Mouse (Mus musculus) heart, embryonic 12.5 days (tissue): ENCODE data around the gene Cog8. TPM values are rescaled to one million over a fixed set of nuclear protein-coding genes. Genes with fewer than 3 reads are reported as not detected.
A peak's percentile ranks its signal among the peaks of the same experiment; 100 is the strongest.

ENCODE experiments used
- ATAC-seq: fragments of 200-750 bp; cut with Nextera tagmentation; 2 replicates; pipeline ENCODE4 v1.8.0; 2017; ENCODE audit warnings: moderate TSS enrichment, moderate library complexity; ENCODE audit not compliant: insufficient number of reproducible peaks, low FRiP score
- H3K27ac ChIP-seq: fragments of 300-500 bp; sonication (generic); 2 replicates; pipeline ENCODE4 v1.5.1; 2016; ENCODE audit warnings: mild to moderate bottlenecking, moderate library complexity; ENCODE audit not compliant: poor library complexity, severe bottlenecking
- H3K27me3 ChIP-seq: fragments of 300-500 bp; sonication (generic); replicated peaks from 2 replicates; pipeline ENCODE4 v1.6.1; 2016; ENCODE audit warnings: mild to moderate bottlenecking, moderate library complexity
- H3K36me3 ChIP-seq: fragments of 300-500 bp; sonication (generic); 2 replicates; pipeline ENCODE4 v1.6.1; 2016; ENCODE audit warnings: mild to moderate bottlenecking, moderate library complexity
- H3K4me1 ChIP-seq: fragments of 300-500 bp; sonication (generic); replicated peaks from 2 replicates; pipeline ENCODE4 v1.6.1; 2016; ENCODE audit warnings: mild to moderate bottlenecking
- H3K4me2 ChIP-seq: fragments of 300-500 bp; sonication (generic); 2 replicates; pipeline ENCODE4 v1.6.1; 2016; ENCODE audit warnings: mild to moderate bottlenecking, moderate library complexity
- H3K4me3 ChIP-seq: fragments of 300-500 bp; sonication (generic); 2 replicates; pipeline ENCODE4 v1.5.1; 2016; ENCODE audit warnings: mild to moderate bottlenecking
- H3K9ac ChIP-seq: fragments of 300-500 bp; sonication (generic); 2 replicates; pipeline ENCODE4 v1.6.1; 2016; ENCODE audit warnings: mild to moderate bottlenecking, moderate library complexity
- H3K9me3 ChIP-seq: fragments of 300-500 bp; sonication (generic); replicated peaks from 2 replicates; pipeline ENCODE4 v1.6.1; 2016; ENCODE audit warnings: mild to moderate bottlenecking, moderate library complexity
- WGBS: fragments of 180-500 bp; shearing (Covaris S2); methylation state at CpG from one replicate; pipeline ENCODE4 v1.1.7; 2016; 5-methylcytosine and 5-hydroxymethylcytosine counted together
- polyA plus RNA-seq: library from polyadenylated mRNA; unstranded; fragments of >200 nt; fragmentation: Nextera tagmentation; extraction: Ambion mirVana; gene quantifications from 2 replicates; pipeline ENCODE4 v1.2.1, GENCODE M21; 2016

Cog8 gene
- polyA plus RNA-seq: 31.4 and 31.8 TPM in 2 replicates

GRCm38 (mm10) chr8:107056076-107056972 lies at the start of gene Cog8, which contains the start of gene Nip7:
TSS of gene Cog8 (minus strand) at chr8:107056689.
TSS of gene Nip7 (plus strand) at chr8:107056877.
- Histone ChIP-seq H3K4me3 (peak within 1 kb of the TSS; percentile 74), H3K27ac (peak within 1 kb of the TSS; percentile 65), H3K27me3 (no peaks in the 10 kb centered on the region), H3K36me3 (peaks cover 52% of the 10 kb centered on the region), H3K9me3 (no peaks in the 10 kb centered on the region), H3K4me1 (peaks cover 22% of the 10 kb centered on the region), H3K4me2 (peak within 1 kb of the TSS; percentile 94), H3K9ac (peak within 1 kb of the TSS; percentile 83)
- peak; percentile 92 for ATAC-seq
- under 1% methylated on average over 88 of the region's 88 CpGs for WGBS

GRCm38 (mm10) chr8:107104547-107104946 lies 48.1 kb upstream of the Cog8 start:
- no peak overlapping the region for H3K9ac ChIP-seq
- H3K27ac ChIP-seq: no peak overlapping the region
- no peaks in the 10 kb centered on the region for H3K27me3 ChIP-seq
- ATAC-seq: no peak
- no peak overlapping the region for H3K4me2 ChIP-seq
- no peaks in the 10 kb centered on the region for H3K4me1 ChIP-seq
- H3K9me3 ChIP-seq: no peaks in the 10 kb centered on the region
- H3K36me3 ChIP-seq: no peaks in the 10 kb centered on the region
- no peak overlapping the region for H3K4me3 ChIP-seq
- 6% methylated on average over 4 of the region's 4 CpGs for WGBS

GRCm38 (mm10) chr8:107100635-107101034 lies 44.1 kb upstream of the Cog8 start:
- no peak overlapping the region for H3K9ac ChIP-seq
- no peak overlapping the region for H3K4me3 ChIP-seq
- H3K27ac ChIP-seq: no peak overlapping the region
- no peak overlapping the region for H3K4me2 ChIP-seq
- 77% methylated on average over 2 of the region's 2 CpGs for whole genome bisulfite sequencing
- peaks cover 4% of the 10 kb centered on the region for H3K4me1 ChIP-seq
- ATAC-seq: no peak
- H3K9me3 ChIP-seq: no peaks in the 10 kb centered on the region
- no peaks in the 10 kb centered on the region for H3K27me3 ChIP-seq
- H3K36me3 ChIP-seq: no peaks in the 10 kb centered on the region

GRCm38 (mm10) chr8:107096366-107097036 lies 40.0 kb upstream of the Cog8 start, which contains the start of gene Terf2:
TSS of gene Terf2 (minus strand) at chr8:107096547.
- peak; percentile 93 for ATAC-seq

GRCm38 (mm10) chr8:107095717-107096365 lies 39.4 kb upstream of the Cog8 start:
- ATAC-seq: peak; percentile 89; the same call in 1 of the 2 replicates
- peak overlapping the region; percentile 84 for H3K4me3 ChIP-seq
- peak overlapping the region; percentile 91 for H3K9ac ChIP-seq
- 1% methylated on average over 48 of the region's 53 CpGs for WGBS
- no peaks in the 10 kb centered on the region for H3K27me3 ChIP-seq
- peaks cover 32% of the 10 kb centered on the region for H3K36me3 ChIP-seq
- peak overlapping the region; percentile 71 for H3K4me2 ChIP-seq
- peak overlapping the region; percentile 88 for H3K27ac ChIP-seq
- H3K4me1 ChIP-seq: peaks cover 24% of the 10 kb centered on the region
- H3K9me3 ChIP-seq: no peaks in the 10 kb centered on the region

More at GRCm38 (mm10) chr8:107096366-107097036, 40.0 kb upstream of the Cog8 start, which contains the start of gene Terf2:
- H3K27me3 ChIP-seq: no peaks in the 10 kb centered on the region
- peak within 1 kb of the TSS; percentile 71 for H3K4me2 ChIP-seq
- peak within 1 kb of the TSS; percentile 91 for H3K9ac ChIP-seq
- peak within 1 kb of the TSS; percentile 84 for H3K4me3 ChIP-seq
- H3K4me1 ChIP-seq: peaks cover 24% of the 10 kb centered on the region
- peak within 1 kb of the TSS; percentile 88 for H3K27ac ChIP-seq
- H3K9me3 ChIP-seq: no peaks in the 10 kb centered on the region
- WGBS: 3% methylated on average over 39 of the region's 39 CpGs
- H3K36me3 ChIP-seq: peaks cover 27% of the 10 kb centered on the region

- Histone ChIP-seq H3K9ac (no peak overlapping the region), H3K9me3 (0 out of 2 replicates have a peak, but pooled peaks cover 6% of the 10 kb centered on the region), H3K36me3 (peaks cover 79% of the 10 kb centered on the region), H3K4me2 (no peak overlapping the region), H3K4me3 (no peak overlapping the region), H3K27me3 (no peaks in the 10 kb centered on the region), H3K27ac (no peak overlapping the region), H3K4me1 (peaks cover 20% of the 10 kb centered on the region)
- no peak for ATAC-seq
- 91% methylated on average over 7 of the region's 7 CpGs for WGBS
These were observed 34.0 kb upstream of the Cog8 start for GRCm38 (mm10) chr8:107090531-107090930.

GRCm38 (mm10) chr8:107088526-107089063 lies 32.1 kb upstream of the Cog8 start:
- Histone ChIP-seq H3K36me3 (peaks cover 79% of the 10 kb centered on the region), H3K9ac (no peak overlapping the region), H3K27me3 (no peaks in the 10 kb centered on the region), H3K4me3 (no peak overlapping the region), H3K4me1 (0 out of 2 replicates have a peak, but pooled peaks cover 4% of the 10 kb centered on the region), H3K9me3 (0 out of 2 replicates have a peak, but pooled peaks cover 6% of the 10 kb centered on the region), H3K4me2 (no peak overlapping the region), H3K27ac (no peak overlapping the region)
- ATAC-seq: no peak
- WGBS: 95% methylated on average over 5 of the region's 5 CpGs

- 96% methylated on average over 5 of the region's 5 CpGs for WGBS
- peaks cover 82% of the 10 kb centered on the region for H3K36me3 ChIP-seq
- no peak overlapping the region for H3K4me3 ChIP-seq
- no peak for ATAC-seq
- no peak overlapping the region for H3K4me2 ChIP-seq
- no peaks in the 10 kb centered on the region for H3K27me3 ChIP-seq
- no peak overlapping the region for H3K27ac ChIP-seq
- 0 out of 2 replicates have a peak, but pooled peaks cover 6% of the 10 kb centered on the region for H3K9me3 ChIP-seq
- no peaks in the 10 kb centered on the region for H3K4me1 ChIP-seq
- no peak overlapping the region for H3K9ac ChIP-seq
These were observed 29.5 kb upstream of the Cog8 start for GRCm38 (mm10) chr8:107086018-107086417.

- Histone ChIP-seq H3K9me3 (0 out of 2 replicates have a peak, but pooled peaks cover 6% of the 10 kb centered on the region), H3K4me3 (no peak overlapping the region), H3K36me3 (peaks cover 82% of the 10 kb centered on the region), H3K4me2 (no peak overlapping the region), H3K9ac (no peak overlapping the region), H3K27me3 (no peaks in the 10 kb centered on the region), H3K4me1 (no peaks in the 10 kb centered on the region), H3K27ac (no peak overlapping the region)
- WGBS: 95% methylated on average over 17 of the region's 17 CpGs
- ATAC-seq: no peak
These were observed 28.9 kb upstream of the Cog8 start for GRCm38 (mm10) chr8:107085358-107085757.

- H3K9me3 ChIP-seq: no peaks in the 10 kb centered on the region
- 0 out of 2 replicates have a peak, but pooled peaks cover 5% of the 10 kb centered on the region for H3K4me1 ChIP-seq
- no peak overlapping the region for H3K4me3 ChIP-seq
- H3K27me3 ChIP-seq: no peaks in the 10 kb centered on the region
- no peak overlapping the region for H3K27ac ChIP-seq
- 85% methylated on average over 7 of the region's 7 CpGs for WGBS
- H3K9ac ChIP-seq: no peak overlapping the region
- no peak overlapping the region for H3K4me2 ChIP-seq
- H3K36me3 ChIP-seq: peaks cover 87% of the 10 kb centered on the region
- ATAC-seq: no peak
These were observed 19.9 kb upstream of the Cog8 start for GRCm38 (mm10) chr8:107076239-107076888.
